Mouse (Mus musculus): ENCODE results near the gene Tas2r137.

DNA sequence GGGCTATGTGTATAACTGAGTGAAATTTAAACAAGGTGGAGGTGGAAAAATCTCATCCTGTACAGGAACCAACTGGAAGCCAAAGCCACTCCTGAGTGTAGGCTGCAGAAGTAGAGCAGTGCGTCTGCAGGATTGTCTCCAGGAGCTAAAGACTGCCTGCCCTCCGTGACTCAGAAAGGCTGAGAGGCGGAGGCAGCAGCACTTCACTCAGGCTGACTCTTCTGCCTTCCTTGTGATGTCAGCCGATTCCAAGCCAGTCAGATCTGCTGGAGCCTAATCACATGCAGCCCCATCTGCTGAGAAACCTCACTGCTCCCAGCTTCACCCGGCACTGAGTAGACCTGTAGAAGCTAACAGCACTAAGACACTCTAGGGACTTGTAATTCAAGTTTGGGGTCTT lies 8.7 kb upstream of the Tas2r137 start:
- TF ChIP-seq MAX (IDR thresholded peaks at IDR 0.05; ENCODE audit: low read depth) (no peak), SRF (IDR thresholded peaks at IDR 0.05; ENCODE audit: control insufficient read depth, insufficient read length, low read depth) (no peak), E2F4 (IDR thresholded peaks at IDR 0.05; ENCODE audit: insufficient read depth) (no peak), POLR2A (IDR thresholded peaks at IDR 0.05; ENCODE audit: insufficient read length, low read depth) (no peak), MYOD1 (IDR thresholded peaks at IDR 0.05; ENCODE audit: control insufficient read depth in 1 of 3, insufficient read length in 2 of 3, low read depth in 2 of 3) (no peak), TCF3 (IDR thresholded peaks at IDR 0.05; ENCODE audit: insufficient read length, low read depth) (no peak), CEBPB (IDR thresholded peaks at IDR 0.05; ENCODE audit: insufficient read depth, poor library complexity, severe bottlenecking) (no peak)
